8 mouse cellular contexts compared by ENCODE assay signal in the genomic region with DNA sequence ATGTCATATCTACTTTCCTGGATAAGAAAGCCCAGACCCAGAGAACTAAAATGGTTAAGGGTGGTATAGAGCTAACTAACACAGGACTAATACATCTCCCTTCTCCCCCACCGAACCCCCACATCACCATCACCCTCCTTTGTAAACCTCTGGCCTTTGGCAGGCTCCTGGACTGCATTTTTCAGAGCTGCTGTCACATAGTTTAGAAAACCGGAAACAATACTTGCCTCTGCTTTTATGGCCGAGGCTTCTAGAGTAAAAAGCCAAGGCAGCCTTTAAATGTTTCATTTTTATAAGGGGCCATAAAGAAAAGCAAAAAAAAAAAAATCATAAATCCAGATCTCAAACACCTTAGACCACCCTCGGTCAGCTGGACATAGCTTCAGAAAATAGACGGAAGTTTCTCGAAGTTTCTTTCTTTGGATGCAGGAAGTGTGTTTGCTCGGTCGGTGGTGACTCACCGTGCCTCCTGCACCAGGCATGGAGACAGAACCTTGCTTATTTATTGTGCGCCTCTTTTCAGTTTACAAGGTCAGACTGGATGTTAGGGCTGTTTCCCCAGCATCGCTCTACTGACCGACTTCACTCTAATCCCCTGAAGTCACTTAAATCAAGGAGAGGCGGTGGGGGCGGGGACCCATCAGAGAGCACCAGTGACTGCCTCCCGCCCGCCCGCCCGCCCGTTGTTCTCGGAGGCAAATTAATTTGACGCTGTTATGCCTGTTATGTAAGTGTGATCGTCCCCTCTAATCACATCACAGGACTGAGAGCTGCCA.
DNase-seq lines count a peak whose midpoint lies in the region; ATAC-seq and TF ChIP-seq lines count a peak whose summit lies in the region.

No protein-coding gene starts in this region.

- no peak for TF ChIP-seq CTCF in liver, embryonic 14.5 days (IDR thresholded peaks at IDR 0.05; ENCODE audit: low read depth)

- H3K9ac ChIP-seq in heart, embryonic 16.5 days (ENCODE audit: low read length) = peak overlapping the region; percentile 54
- H3K9ac ChIP-seq in liver, embryonic 14.5 days (replicated peaks) = no peak overlapping the region

- TF ChIP-seq EP300 in liver, embryonic 14.5 days (IDR thresholded peaks at IDR 0.05; ENCODE audit: low read depth) = no peak

- 5% methylated on average over 22 of the region's 22 CpGs for WGBS in heart, embryonic 16.5 days
- 6% methylated on average over 22 of the region's 22 CpGs for WGBS in liver, embryonic 14.5 days (ENCODE audit: insufficient replicate concordance)

- no peaks in the 10 kb centered on the region for H3K9me3 ChIP-seq in heart, embryonic 16.5 days (replicated peaks; ENCODE audit: control insufficient read depth, low read length)
- no peaks in the 10 kb centered on the region for H3K9me3 ChIP-seq in liver, embryonic 14.5 days (ENCODE audit: control insufficient read depth, low read length)

- ATAC-seq in heart, embryonic 16.5 days (replicated peaks; ENCODE audit: extremely low read depth, insufficient read depth, low FRiP score) = peak; percentile 33; the same call in 1 of the 2 replicates
- ATAC-seq in liver, embryonic 14.5 days (ENCODE audit: insufficient read depth) = no peak

- peak overlapping the region; percentile 63 for H3K4me2 ChIP-seq in heart, embryonic 16.5 days (ENCODE audit: low read depth, low read length)
- H3K4me2 ChIP-seq in liver, embryonic 14.5 days (ENCODE audit: low read depth) = peak overlapping the region; percentile 44

- peak overlapping the region; percentile 39 for H3K4me3 ChIP-seq in heart, embryonic 16.5 days (ENCODE audit: low read length)
- H3K4me3 ChIP-seq in liver, embryonic 14.5 days (ENCODE audit: insufficient read depth in 1 of 2, low read depth in 2 of 2, low read length in 2 of 2) = 0 out of 4 replicates have a peak overlapping the region, but pooled peaks of 1 of the 2 experiments have one; percentile 24

- H3K27me3 ChIP-seq in heart, embryonic 16.5 days (ENCODE audit: control insufficient read depth, insufficient read depth, low read length) = no peaks in the 10 kb centered on the region
- no peaks in the 10 kb centered on the region for H3K27me3 ChIP-seq in liver, embryonic 14.5 days (ENCODE audit: control insufficient read depth, insufficient read depth, low read length)

- peak; percentile 31 for DNase-seq in 416B (ENCODE audit: low read depth)
- peak; percentile 70 for DNase-seq in adrenal gland, postnatal 10 days
- peak; percentile 31 for DNase-seq in fibroblast of lung, adult 2 months (ENCODE audit: low read depth)
- DNase-seq in kidney, postnatal 10 days = peak; percentile 80
- no peak for DNase-seq in liver, embryonic 14.5 days (ENCODE audit: low read depth in 3 of 3, low spot score in 3 of 3)
- DNase-seq in natural killer cell, adult 2 months (ENCODE audit: low spot score in 2 of 2) = peak; percentile 43 to 54
- peak; percentile 58 for DNase-seq in thymus, postnatal 4 days

- peaks cover 24% of the 10 kb centered on the region for H3K4me1 ChIP-seq in heart, embryonic 16.5 days (ENCODE audit: control insufficient read depth, insufficient read depth, low read length)
- H3K4me1 ChIP-seq in liver, embryonic 14.5 days (replicated peaks; ENCODE audit: control insufficient read depth in 2 of 2, insufficient read depth in 2 of 2, low read length in 1 of 2) = peaks cover 0 to 3% of the 10 kb centered on the region in 2 experiments; a peak in 2 of 4 replicates

- H3K36me3 ChIP-seq in heart, embryonic 16.5 days (ENCODE audit: control insufficient read depth, insufficient read depth) = no peaks in the 10 kb centered on the region
- H3K36me3 ChIP-seq in liver, embryonic 14.5 days (replicated peaks; ENCODE audit: control insufficient read depth, insufficient read depth, low read depth) = no peaks in the 10 kb centered on the region

- peak overlapping the region; percentile 54 for H3K27ac ChIP-seq in heart, embryonic 16.5 days (ENCODE audit: low read length)
- H3K27ac ChIP-seq in liver, embryonic 14.5 days = no peak overlapping the region

Comparison
In these comparisons a context has a peak if more than half of its experiments do, and no peak if none do; other contexts are left out.
1. DNase-seq: peak in 416B (single experiment), adrenal gland, postnatal 10 days (single experiment), fibroblast of lung, adult 2 months (single experiment), kidney, postnatal 10 days (single experiment), natural killer cell, adult 2 months (2 of 2) and thymus, postnatal 4 days (single experiment); none in liver, embryonic 14.5 days (0 of 3).